Mouse (Mus musculus): ENCODE data around the gene Mecom. TPM values are rescaled to one million over a fixed set of nuclear protein-coding genes. Genes with fewer than 3 reads are reported as not detected.
"Not testable (repeated sequence)": the region's sequence is repeated elsewhere in the genome, so short reads cannot be mapped to it uniquely, and the experiment has no call there.

Gene Mecom
- polyA plus RNA-seq, 1 experiment from 2014 or later = 44.4 TPM

- Histone ChIP-seq H3K36me3 (no peaks in the 10 kb centered on the region), H3K4me2 (replicated peaks) (no peak overlapping the region), H3K9me3 (replicated peaks) (no peaks in the 10 kb centered on the region), H3K4me3 (no peak overlapping the region), H3K4me1 (peaks cover 4% of the 10 kb centered on the region), H3K9ac (no peak overlapping the region), H3K27ac (no peak overlapping the region), H3K27me3 (no peaks in the 10 kb centered on the region)
- no peak for ATAC-seq (ENCODE audit: low FRiP score)
- 70% methylated on average over 7 of the region's 7 CpGs for WGBS
These were observed 95.3 kb downstream of the Mecom start for GRCm38 (mm10) chr3:30452511-30452910.

- H3K9me3 ChIP-seq (replicated peaks) = no peaks in the 10 kb centered on the region
- H3K4me3 ChIP-seq = no peak overlapping the region
- no peaks in the 10 kb centered on the region for H3K27me3 ChIP-seq
- H3K4me2 ChIP-seq (replicated peaks) = no peak overlapping the region
- H3K27ac ChIP-seq = no peak overlapping the region
- no peak overlapping the region for H3K9ac ChIP-seq
- WGBS = 81% methylated on average over 10 of the region's 10 CpGs
- no peaks in the 10 kb centered on the region for H3K36me3 ChIP-seq
- ATAC-seq (ENCODE audit: low FRiP score) = no peak
- peaks cover 4% of the 10 kb centered on the region for H3K4me1 ChIP-seq
These were observed 97.4 kb downstream of the Mecom start for GRCm38 (mm10) chr3:30450206-30450965.

GRCm38 (mm10) chr3:30448624-30449023 lies 99.2 kb downstream of the Mecom start:
- no peaks in the 10 kb centered on the region for H3K27me3 ChIP-seq
- no peak for ATAC-seq (ENCODE audit: low FRiP score)
- H3K9ac ChIP-seq = no peak overlapping the region
- peaks cover 2% of the 10 kb centered on the region for H3K4me1 ChIP-seq
- H3K27ac ChIP-seq = no peak overlapping the region
- WGBS = 71% methylated on average over 1 of the region's 1 CpGs
- no peaks in the 10 kb centered on the region for H3K9me3 ChIP-seq (replicated peaks)
- no peaks in the 10 kb centered on the region for H3K36me3 ChIP-seq
- no peak overlapping the region for H3K4me3 ChIP-seq
- no peak overlapping the region for H3K4me2 ChIP-seq (replicated peaks)

GRCm38 (mm10) chr3:30445970-30446442 lies 101.8 kb downstream of the Mecom start:
- H3K36me3 ChIP-seq = no peaks in the 10 kb centered on the region
- no peaks in the 10 kb centered on the region for H3K4me1 ChIP-seq
- H3K27me3 ChIP-seq = no peaks in the 10 kb centered on the region
- no peak overlapping the region for H3K27ac ChIP-seq
- WGBS = 89% methylated on average over 6 of the region's 6 CpGs
- no peak for ATAC-seq (ENCODE audit: low FRiP score)
- no peak overlapping the region for H3K9ac ChIP-seq
- H3K4me2 ChIP-seq (replicated peaks) = no peak overlapping the region
- H3K4me3 ChIP-seq = no peak overlapping the region
- no peaks in the 10 kb centered on the region for H3K9me3 ChIP-seq (replicated peaks)

GRCm38 (mm10) chr3:30445247-30445969 lies 102.4 kb downstream of the Mecom start:
- no peak for ATAC-seq (ENCODE audit: low FRiP score)
- H3K27me3 ChIP-seq = no peaks in the 10 kb centered on the region
- no peak overlapping the region for H3K9ac ChIP-seq
- no peak overlapping the region for H3K27ac ChIP-seq
- H3K36me3 ChIP-seq = no peaks in the 10 kb centered on the region
- WGBS = 89% methylated on average over 4 of the region's 4 CpGs
- no peaks in the 10 kb centered on the region for H3K9me3 ChIP-seq (replicated peaks)
- no peaks in the 10 kb centered on the region for H3K4me1 ChIP-seq
- no peak overlapping the region for H3K4me2 ChIP-seq (replicated peaks)
- H3K4me3 ChIP-seq = no peak overlapping the region

GRCm38 (mm10) chr3:30441646-30442045 lies 106.2 kb downstream of the Mecom start:
- no peak overlapping the region for H3K4me2 ChIP-seq (replicated peaks)
- H3K9ac ChIP-seq = no peak overlapping the region
- H3K4me3 ChIP-seq = no peak overlapping the region
- H3K27ac ChIP-seq = no peak overlapping the region
- H3K27me3 ChIP-seq = no peaks in the 10 kb centered on the region
- no peaks in the 10 kb centered on the region for H3K36me3 ChIP-seq
- no peak for ATAC-seq (ENCODE audit: low FRiP score)
- no peaks in the 10 kb centered on the region for H3K9me3 ChIP-seq (replicated peaks)
- H3K4me1 ChIP-seq = no peaks in the 10 kb centered on the region

GRCm38 (mm10) chr3:30438007-30438406 lies 109.8 kb downstream of the Mecom start:
- H3K9ac ChIP-seq = no peak overlapping the region
- no peaks in the 10 kb centered on the region for H3K4me1 ChIP-seq
- 48% methylated on average over 7 of the region's 7 CpGs for whole genome bisulfite sequencing
- no peaks in the 10 kb centered on the region for H3K36me3 ChIP-seq
- no peak overlapping the region for H3K27ac ChIP-seq
- no peaks in the 10 kb centered on the region for H3K27me3 ChIP-seq
- no peak overlapping the region for H3K4me3 ChIP-seq
- no peak for ATAC-seq (ENCODE audit: low FRiP score)
- H3K9me3 ChIP-seq (replicated peaks) = no peaks in the 10 kb centered on the region
- no peak overlapping the region for H3K4me2 ChIP-seq (replicated peaks)

- Histone ChIP-seq H3K9me3 (replicated peaks) (no peaks in the 10 kb centered on the region), H3K4me1 (no peaks in the 10 kb centered on the region), H3K27me3 (no peaks in the 10 kb centered on the region), H3K27ac (no peak overlapping the region), H3K4me2 (replicated peaks) (no peak overlapping the region), H3K9ac (no peak overlapping the region), H3K4me3 (no peak overlapping the region), H3K36me3 (no peaks in the 10 kb centered on the region)
- no peak for ATAC-seq (ENCODE audit: low FRiP score)
- 77% methylated on average over 6 of the region's 6 CpGs for WGBS
These were observed 111.2 kb downstream of the Mecom start for GRCm38 (mm10) chr3:30436561-30436960.

GRCm38 (mm10) chr3:30436131-30436530 lies 111.7 kb downstream of the Mecom start:
- H3K4me3 ChIP-seq = no peak overlapping the region
- no peak overlapping the region for H3K9ac ChIP-seq
- H3K27me3 ChIP-seq = no peaks in the 10 kb centered on the region
- no peaks in the 10 kb centered on the region for H3K4me1 ChIP-seq
- no peak for ATAC-seq (ENCODE audit: low FRiP score)
- no peaks in the 10 kb centered on the region for H3K36me3 ChIP-seq
- H3K4me2 ChIP-seq (replicated peaks) = no peak overlapping the region
- no peak overlapping the region for H3K27ac ChIP-seq
- WGBS = 51% methylated on average over 9 of the region's 9 CpGs
- no peaks in the 10 kb centered on the region for H3K9me3 ChIP-seq (replicated peaks)

GRCm38 (mm10) chr3:30428877-30429276 lies 118.9 kb downstream of the Mecom start:
- H3K36me3 ChIP-seq = no peaks in the 10 kb centered on the region
- H3K4me1 ChIP-seq = no peaks in the 10 kb centered on the region
- ATAC-seq (ENCODE audit: low FRiP score) = no peak
- no peak overlapping the region for H3K27ac ChIP-seq
- 80% methylated on average over 5 of the region's 5 CpGs for WGBS
- H3K27me3 ChIP-seq = no peaks in the 10 kb centered on the region
- H3K9ac ChIP-seq = no peak overlapping the region
- H3K9me3 ChIP-seq (replicated peaks) = no peaks in the 10 kb centered on the region
- H3K4me3 ChIP-seq = no peak overlapping the region
- H3K4me2 ChIP-seq (replicated peaks) = no peak overlapping the region

GRCm38 (mm10) chr3:30424036-30424435 lies 123.8 kb downstream of the Mecom start:
- no peak overlapping the region for H3K4me3 ChIP-seq

GRCm38 (mm10) chr3:30421948-30422347 lies 125.9 kb downstream of the Mecom start:
- not testable (repeated sequence) for H3K27ac ChIP-seq; H3K4me3 ChIP-seq; H3K9me3 ChIP-seq (replicated peaks); ATAC-seq (ENCODE audit: low FRiP score); H3K36me3 ChIP-seq; H3K9ac ChIP-seq; H3K4me2 ChIP-seq (replicated peaks); H3K27me3 ChIP-seq
- peaks cover 15% of the 10 kb centered on the region; the same call in 1 of the 2 replicates for H3K4me1 ChIP-seq
- WGBS = 94% methylated on average over 4 of the region's 4 CpGs

More at GRCm38 (mm10) chr3:30424036-30424435, 123.8 kb downstream of the Mecom start:
- Histone ChIP-seq H3K27me3 (no peaks in the 10 kb centered on the region), H3K4me1 (peaks cover 2% of the 10 kb centered on the region; the same call in 1 of the 2 replicates), H3K9me3 (replicated peaks) (no peaks in the 10 kb centered on the region), H3K4me2 (replicated peaks) (no peak overlapping the region), H3K9ac (no peak overlapping the region), H3K36me3 (no peaks in the 10 kb centered on the region), H3K27ac (no peak overlapping the region)
- no peak for ATAC-seq (ENCODE audit: low FRiP score)
- 91% methylated on average over 5 of the region's 5 CpGs for WGBS
